Mouse (Mus musculus) spleen, adult 2 months (tissue): Measurements from ENCODE around the gene Gm20388.

Experiments used
- CTCF ChIP-seq: fragments of 200-500 bp; IDR thresholded peaks from 2 replicates; pipeline ENCODE4 v1.5.1; 2011; ENCODE audit warnings: mild to moderate bottlenecking, inconsistent platforms; ENCODE audit not compliant: insufficient read depth, insufficient read length, insufficient replicate concordance; ENCODE audit errors: extremely low read depth
- POLR2A ChIP-seq: fragments of 200-500 bp; IDR thresholded peaks from 2 replicates; pipeline ENCODE4 v1.6.1; 2011; ENCODE audit warnings: low read depth, low read length, inconsistent platforms

GRCm38 (mm10) chr8:122852546-122852905 lies 2941.9 kb downstream of the Gm20388 start:
- no peak for TF ChIP-seq CTCF
- no peak for TF ChIP-seq POLR2A
